Mouse (Mus musculus): Measurements from ENCODE around the gene Efcc1. TPM values are rescaled to one million over a fixed set of nuclear protein-coding genes. Genes with fewer than 3 reads are reported as not detected.

Efcc1 gene
- total RNA-seq, 1 experiment: not detected

DNA sequence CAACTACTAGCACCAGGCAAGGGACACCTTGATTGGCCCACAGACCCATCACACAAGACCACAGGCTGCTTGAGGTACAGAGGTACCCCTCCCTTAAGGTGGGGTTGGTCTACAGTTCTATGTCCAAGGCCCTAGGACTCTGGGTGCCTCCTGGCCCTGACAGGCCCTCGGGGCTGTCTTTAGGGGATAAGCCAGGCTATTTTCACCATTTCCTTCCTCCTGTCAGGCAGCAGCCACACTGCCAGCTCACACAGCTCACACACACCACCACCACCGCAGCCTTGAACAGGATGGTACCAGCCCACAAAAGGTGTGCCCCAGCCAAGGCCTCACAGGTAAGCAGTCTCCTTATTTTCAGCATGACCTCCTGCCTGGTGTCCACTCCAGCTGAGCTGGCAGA is 47.2 kb downstream of the Efcc1 start, which contains the start of gene Gp9:
Gp9 (plus strand) TSS at position 231 of the 400 bp plus-strand sequence.
- Histone ChIP-seq H3K4me1 (ENCODE audit: control insufficient read depth in 2 of 2, insufficient read depth in 2 of 2, low read length in 2 of 2, poor library complexity in 1 of 2) (no peaks in the 10 kb centered on the region), H3K4me3 (ENCODE audit: insufficient read depth in 1 of 2, low read depth in 1 of 2, low read length in 2 of 2, poor library complexity in 1 of 2, severe bottlenecking in 1 of 2) (no peak within 1 kb of the TSS), H3K9ac (ENCODE audit: insufficient read depth, low read depth, low read length, poor library complexity, severe bottlenecking) (no peak within 1 kb of the TSS), H3K27ac (ENCODE audit: insufficient read depth, low read depth, low read length, poor library complexity, severe bottlenecking) (no peak within 1 kb of the TSS; the same call in 1 of the 2 replicates), H3K36me3 (ENCODE audit: control insufficient read depth, insufficient read depth, low read length, poor library complexity, severe bottlenecking) (no peaks in the 10 kb centered on the region), H3K9me3 (ENCODE audit: control insufficient read depth, insufficient read depth, low read depth, low read length) (no peaks in the 10 kb centered on the region)
- DNase-seq (ENCODE audit: low read depth, low spot score): no peak
- no peak for TF ChIP-seq MAFK (IDR thresholded peaks at IDR 0.05; ENCODE audit: insufficient read depth, low read depth, low read length)
- TF ChIP-seq ZNF384 (IDR thresholded peaks at IDR 0.05; ENCODE audit: low read depth, low read length): no peak
- no peak for TF ChIP-seq ZC3H11A (IDR thresholded peaks at IDR 0.05; ENCODE audit: borderline replicate concordance, low read depth, low read length)
- TF ChIP-seq CHD2 (IDR thresholded peaks at IDR 0.05; ENCODE audit: low read depth, low read length): no peak
- TF ChIP-seq HCFC1 (IDR thresholded peaks at IDR 0.05; ENCODE audit: borderline replicate concordance, insufficient read depth, low read length): no peak
- in situ Hi-C loops (cut with MboI; ENCODE audit: low sequenced_read_pairs in 2 of 2, unreplicated experiment in 2 of 2): no loop called here

DNA sequence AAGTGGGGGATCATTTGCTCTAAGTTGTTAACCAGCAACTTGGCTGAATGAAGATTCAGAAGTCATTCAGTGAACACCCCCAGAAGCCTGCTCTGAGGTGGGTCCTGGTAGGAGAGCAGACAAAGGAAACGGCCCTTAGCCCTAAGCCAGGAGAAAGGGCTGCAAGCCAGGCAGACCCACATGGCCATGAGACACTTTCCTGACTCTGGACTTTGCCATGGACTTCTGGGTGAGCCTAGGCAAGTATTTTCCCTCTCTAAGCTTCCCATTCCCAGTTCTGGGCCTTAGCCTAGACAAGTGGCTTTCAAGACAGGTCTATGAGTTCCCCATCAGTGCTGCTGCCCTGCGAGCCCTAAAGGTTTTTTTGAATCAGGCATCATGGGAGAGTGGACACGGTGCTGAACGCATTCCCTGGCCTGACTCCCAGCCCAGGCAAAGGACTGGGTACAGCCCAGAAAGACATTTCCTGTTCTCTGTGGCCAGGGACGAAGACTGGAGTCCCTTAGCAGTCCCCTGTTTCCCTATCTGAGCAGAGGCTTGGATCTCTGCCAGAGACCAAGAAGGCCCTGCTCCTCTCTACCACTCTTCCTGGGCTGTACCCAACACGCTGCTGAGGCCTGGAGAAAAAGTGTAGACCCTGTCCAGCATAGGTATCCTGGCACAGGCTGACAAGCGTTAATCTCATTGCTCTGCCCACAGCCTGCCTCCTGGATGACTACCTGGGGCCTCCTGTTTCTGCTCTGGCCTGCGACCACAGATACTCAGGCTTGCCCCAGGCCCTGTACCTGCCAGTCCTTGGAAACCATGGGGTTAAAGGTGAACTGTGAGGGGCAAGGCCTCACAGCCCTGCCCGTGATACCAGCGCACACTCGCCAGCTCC is 47.9 kb downstream of the Efcc1 start:
- H3K4me1 ChIP-seq (ENCODE audit: control insufficient read depth in 2 of 2, insufficient read depth in 2 of 2, low read length in 2 of 2, poor library complexity in 1 of 2): no peaks in the 10 kb centered on the region
- no peaks in the 10 kb centered on the region for H3K9me3 ChIP-seq (ENCODE audit: control insufficient read depth, insufficient read depth, low read depth, low read length)
- no peak overlapping the region for H3K9ac ChIP-seq (ENCODE audit: insufficient read depth, low read depth, low read length, poor library complexity, severe bottlenecking)
- TF ChIP-seq HCFC1 (IDR thresholded peaks at IDR 0.05; ENCODE audit: borderline replicate concordance, insufficient read depth, low read length) (no peak), ZC3H11A (IDR thresholded peaks at IDR 0.05; ENCODE audit: borderline replicate concordance, low read depth, low read length) (no peak), CHD2 (IDR thresholded peaks at IDR 0.05; ENCODE audit: low read depth, low read length) (no peak), MAFK (IDR thresholded peaks at IDR 0.05; ENCODE audit: insufficient read depth, low read depth, low read length) (no peak), ZNF384 (IDR thresholded peaks at IDR 0.05; ENCODE audit: low read depth, low read length) (no peak)
- no peak for DNase-seq (ENCODE audit: low read depth, low spot score)
- no peak overlapping the region for H3K27ac ChIP-seq (ENCODE audit: insufficient read depth, low read depth, low read length, poor library complexity, severe bottlenecking)
- in situ Hi-C loops (cut with MboI; ENCODE audit: low sequenced_read_pairs in 2 of 2, unreplicated experiment in 2 of 2): no loop called here
- H3K4me3 ChIP-seq (ENCODE audit: insufficient read depth in 1 of 2, low read depth in 1 of 2, low read length in 2 of 2, poor library complexity in 1 of 2, severe bottlenecking in 1 of 2): no peak overlapping the region
- H3K36me3 ChIP-seq (ENCODE audit: control insufficient read depth, insufficient read depth, low read length, poor library complexity, severe bottlenecking): no peaks in the 10 kb centered on the region

DNA sequence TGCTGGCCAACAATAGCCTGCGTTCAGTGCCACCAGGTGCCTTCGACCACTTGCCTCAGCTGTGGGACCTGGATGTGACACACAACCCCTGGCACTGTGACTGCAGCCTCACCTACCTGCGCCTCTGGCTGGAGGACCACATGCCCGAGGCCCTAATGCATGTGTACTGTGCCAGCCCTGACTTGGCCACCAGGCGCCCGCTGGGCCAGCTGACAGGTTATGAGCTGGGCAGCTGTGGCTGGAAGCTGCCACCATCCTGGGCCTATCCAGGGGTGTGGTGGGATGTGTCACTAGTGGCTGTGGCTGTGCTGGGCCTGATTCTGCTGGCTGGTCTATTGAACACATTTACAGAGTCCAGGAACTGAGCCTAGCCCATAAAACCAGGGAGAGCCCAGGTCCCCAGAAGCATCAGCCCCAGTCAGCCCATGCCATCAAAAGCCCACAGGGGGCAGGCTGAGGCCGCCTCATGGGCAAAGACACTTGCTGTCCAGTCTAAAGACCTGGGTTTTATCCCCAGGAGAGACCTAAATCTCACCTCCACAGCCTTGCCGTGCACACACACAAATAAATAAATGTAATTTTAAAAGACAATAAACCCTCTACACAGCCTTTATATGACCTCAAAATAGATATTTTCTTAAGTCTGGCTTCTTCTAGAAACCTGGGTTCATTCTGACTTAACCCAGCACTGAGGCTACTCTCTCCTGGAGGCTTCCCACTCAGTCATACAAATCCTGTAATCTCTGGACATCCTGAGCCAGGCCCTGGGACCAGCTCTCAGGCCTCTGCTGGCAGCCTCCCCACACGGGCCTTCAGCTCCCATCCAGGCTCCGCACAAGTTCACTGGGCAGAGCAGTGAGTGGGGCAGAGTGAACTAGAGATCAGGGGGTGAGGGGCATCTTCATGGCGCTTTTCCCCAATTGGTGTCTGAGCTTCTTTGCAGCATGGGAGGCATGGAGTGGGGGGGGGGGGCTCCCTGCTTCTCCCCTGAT is 48.8 kb downstream of the Efcc1 start:
- Histone ChIP-seq H3K36me3 (ENCODE audit: control insufficient read depth, insufficient read depth, low read length, poor library complexity, severe bottlenecking) (no peaks in the 10 kb centered on the region), H3K4me1 (ENCODE audit: control insufficient read depth in 2 of 2, insufficient read depth in 2 of 2, low read length in 2 of 2, poor library complexity in 1 of 2) (no peaks in the 10 kb centered on the region), H3K9ac (ENCODE audit: insufficient read depth, low read depth, low read length, poor library complexity, severe bottlenecking) (no peak overlapping the region), H3K27ac (ENCODE audit: insufficient read depth, low read depth, low read length, poor library complexity, severe bottlenecking) (no peak overlapping the region), H3K9me3 (ENCODE audit: control insufficient read depth, insufficient read depth, low read depth, low read length) (no peaks in the 10 kb centered on the region), H3K4me3 (ENCODE audit: insufficient read depth in 1 of 2, low read depth in 1 of 2, low read length in 2 of 2, poor library complexity in 1 of 2, severe bottlenecking in 1 of 2) (no peak overlapping the region)
- no peak for DNase-seq (ENCODE audit: low read depth, low spot score)
- TF ChIP-seq MAFK (IDR thresholded peaks at IDR 0.05; ENCODE audit: insufficient read depth, low read depth, low read length) (no peak), ZNF384 (IDR thresholded peaks at IDR 0.05; ENCODE audit: low read depth, low read length) (no peak)
- in situ Hi-C loops (cut with MboI; ENCODE audit: low sequenced_read_pairs in 2 of 2, unreplicated experiment in 2 of 2): no loop called here

DNA sequence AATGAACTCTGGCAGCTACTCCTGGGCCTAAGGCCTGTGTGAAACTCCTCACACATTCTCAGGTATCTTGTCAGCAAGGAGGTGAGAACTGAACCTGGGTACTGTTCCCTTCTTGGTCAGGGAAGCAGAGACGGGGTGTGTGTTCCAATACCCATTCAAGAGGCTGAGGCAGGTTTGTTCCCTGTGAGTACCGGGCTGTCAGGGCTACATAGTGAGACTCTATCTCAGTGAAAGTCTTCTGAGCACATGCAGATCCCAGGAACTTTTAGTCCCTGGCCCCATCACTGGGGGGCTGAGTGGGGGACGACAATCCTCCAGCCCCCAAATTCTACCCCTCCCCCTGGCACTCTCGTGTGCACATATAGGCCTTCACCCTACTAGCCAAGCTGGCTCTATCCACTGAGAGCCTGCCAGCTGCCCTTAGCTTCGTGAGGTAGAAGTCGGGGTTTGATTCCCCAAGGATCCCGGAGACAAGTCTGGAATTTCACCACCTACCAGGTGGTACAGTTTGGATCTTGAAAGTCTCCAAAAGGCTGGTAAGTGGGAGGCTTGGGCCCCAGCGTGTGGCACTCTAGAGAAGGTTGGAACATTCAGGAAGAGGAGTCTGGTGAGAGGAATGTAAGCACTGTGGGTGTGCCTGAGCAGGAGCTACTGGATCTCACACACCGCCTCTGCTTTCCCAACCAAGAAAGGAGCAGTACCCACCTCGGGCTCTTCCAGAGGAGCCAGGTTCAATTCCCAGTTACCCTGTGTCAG is 50.1 kb downstream of the Efcc1 start:
- TF ChIP-seq ZC3H11A (IDR thresholded peaks at IDR 0.05; ENCODE audit: borderline replicate concordance, low read depth, low read length) (no peak), MAFK (IDR thresholded peaks at IDR 0.05; ENCODE audit: insufficient read depth, low read depth, low read length) (no peak), ZNF384 (IDR thresholded peaks at IDR 0.05; ENCODE audit: low read depth, low read length) (no peak), CHD2 (IDR thresholded peaks at IDR 0.05; ENCODE audit: low read depth, low read length) (no peak), HCFC1 (IDR thresholded peaks at IDR 0.05; ENCODE audit: borderline replicate concordance, insufficient read depth, low read length) (no peak)
- no peak for DNase-seq (ENCODE audit: low read depth, low spot score)
- Histone ChIP-seq H3K9ac (ENCODE audit: insufficient read depth, low read depth, low read length, poor library complexity, severe bottlenecking) (no peak overlapping the region), H3K4me1 (ENCODE audit: control insufficient read depth in 2 of 2, insufficient read depth in 2 of 2, low read length in 2 of 2, poor library complexity in 1 of 2) (no peaks in the 10 kb centered on the region), H3K4me3 (ENCODE audit: insufficient read depth in 1 of 2, low read depth in 1 of 2, low read length in 2 of 2, poor library complexity in 1 of 2, severe bottlenecking in 1 of 2) (no peak overlapping the region), H3K36me3 (ENCODE audit: control insufficient read depth, insufficient read depth, low read length, poor library complexity, severe bottlenecking) (no peaks in the 10 kb centered on the region), H3K9me3 (ENCODE audit: control insufficient read depth, insufficient read depth, low read depth, low read length) (no peaks in the 10 kb centered on the region), H3K27ac (ENCODE audit: insufficient read depth, low read depth, low read length, poor library complexity, severe bottlenecking) (no peak overlapping the region)
- in situ Hi-C loops (cut with MboI; ENCODE audit: low sequenced_read_pairs in 2 of 2, unreplicated experiment in 2 of 2): no loop called here
